Mouse (Mus musculus): ENCODE results near the gene Sez6l.

The Sez6l gene

GRCm38 (mm10) chr5:112576993-112577670, at the start of gene Sez6l:
TSS of gene Sez6l (minus strand) at chr5:112577185.
- DNase-seq (ENCODE audit: extremely low spot score): peak; percentile 73

GRCm38 (mm10) chr5:112625555-112626160, 48.7 kb upstream of the Sez6l start:
- DNase-seq (ENCODE audit: extremely low spot score): no peak

DNA sequence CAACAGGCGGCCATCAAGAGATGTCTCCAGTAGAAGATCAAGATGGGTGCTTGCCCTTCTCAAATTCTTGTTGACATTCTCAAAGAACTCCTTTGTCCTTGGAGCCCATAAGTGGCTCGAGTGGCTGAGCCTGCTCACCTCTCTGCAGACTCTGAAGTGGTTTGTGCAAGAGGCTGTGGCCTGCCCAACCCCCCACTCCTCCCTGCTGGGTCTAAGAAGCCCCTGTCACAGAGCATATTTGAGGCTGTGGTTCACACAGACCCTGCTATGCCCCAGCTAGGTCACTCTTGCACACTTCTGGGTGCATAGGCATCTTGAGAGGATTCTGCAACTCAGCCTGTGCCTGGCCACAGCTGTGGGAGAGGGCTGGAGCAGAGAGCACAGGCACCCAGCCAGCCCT, 46.0 kb upstream of the Sez6l start:
- no peak for DNase-seq (ENCODE audit: extremely low spot score)

- no peak for DNase-seq (ENCODE audit: extremely low spot score)
These were observed 43.3 kb upstream of the Sez6l start for GRCm38 (mm10) chr5:112620256-112620655.

GRCm38 (mm10) chr5:112619344-112619743, 42.4 kb upstream of the Sez6l start:
- DNase-seq (ENCODE audit: extremely low spot score): no peak

GRCm38 (mm10) chr5:112617602-112618247, 40.7 kb upstream of the Sez6l start:
- DNase-seq (ENCODE audit: extremely low spot score): no peak

DNA sequence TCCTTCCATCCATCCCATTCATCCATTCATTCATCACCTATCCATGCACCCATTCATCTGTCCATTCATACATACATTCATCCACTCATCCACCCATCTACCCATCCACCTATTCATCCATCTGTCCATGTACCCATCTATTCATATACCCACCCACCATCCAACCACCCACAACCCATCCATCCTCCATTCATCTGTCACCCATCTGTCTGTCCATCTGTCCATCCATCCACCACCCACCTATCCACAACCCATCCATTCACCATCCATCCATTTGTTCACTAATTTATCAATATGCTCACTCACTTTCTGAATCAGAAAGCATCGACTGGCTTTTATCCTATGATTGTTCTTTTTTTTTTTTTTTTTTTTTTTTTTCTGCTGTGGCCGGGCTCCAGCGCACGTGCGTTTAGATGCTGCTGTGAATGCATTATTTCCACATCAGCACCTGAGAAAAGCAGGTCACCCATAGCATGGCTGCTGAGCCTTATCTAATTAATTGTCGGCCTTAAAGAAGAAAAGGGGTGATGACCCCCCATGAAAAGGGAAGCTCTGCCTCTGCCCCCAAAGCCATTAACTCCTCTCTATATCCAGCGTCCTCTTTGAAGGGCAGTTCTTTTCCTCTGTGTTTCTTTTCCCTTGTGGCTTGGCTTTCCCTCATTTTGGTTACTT, 39.1 kb upstream of the Sez6l start:
- no peak for DNase-seq (ENCODE audit: extremely low spot score)

DNA sequence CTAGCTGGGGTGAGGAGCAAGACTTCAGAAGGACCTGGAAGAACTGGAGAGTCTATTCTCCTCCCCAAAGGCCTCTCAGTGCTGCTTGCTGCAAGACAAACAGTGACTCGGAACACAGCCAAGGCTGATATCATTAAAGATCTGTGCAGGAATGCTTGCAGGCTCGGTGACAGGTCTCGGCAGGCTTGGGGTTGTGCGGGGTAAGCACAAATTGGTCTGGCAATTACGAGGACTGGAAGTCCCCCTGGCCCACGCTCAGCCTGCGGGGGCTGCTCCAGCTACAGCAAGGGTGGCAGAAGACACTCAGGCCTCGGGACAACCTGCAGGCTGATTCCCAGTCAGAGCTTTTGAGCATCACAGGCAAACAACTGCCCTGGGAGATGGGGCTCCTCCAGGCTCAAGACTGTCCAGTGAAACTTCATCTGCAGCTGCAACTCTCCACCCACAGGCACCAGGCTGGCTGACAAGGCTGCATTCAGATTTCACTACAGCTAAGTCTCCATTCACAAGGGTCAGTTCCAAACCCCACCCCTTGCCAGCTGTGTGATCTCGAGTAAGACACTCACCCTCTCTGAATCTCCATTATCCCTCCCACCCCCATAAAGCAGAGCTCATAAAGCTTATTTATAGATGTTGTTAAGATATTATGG, 31.0 kb upstream of the Sez6l start:
- DNase-seq (ENCODE audit: extremely low spot score): no peak

DNA sequence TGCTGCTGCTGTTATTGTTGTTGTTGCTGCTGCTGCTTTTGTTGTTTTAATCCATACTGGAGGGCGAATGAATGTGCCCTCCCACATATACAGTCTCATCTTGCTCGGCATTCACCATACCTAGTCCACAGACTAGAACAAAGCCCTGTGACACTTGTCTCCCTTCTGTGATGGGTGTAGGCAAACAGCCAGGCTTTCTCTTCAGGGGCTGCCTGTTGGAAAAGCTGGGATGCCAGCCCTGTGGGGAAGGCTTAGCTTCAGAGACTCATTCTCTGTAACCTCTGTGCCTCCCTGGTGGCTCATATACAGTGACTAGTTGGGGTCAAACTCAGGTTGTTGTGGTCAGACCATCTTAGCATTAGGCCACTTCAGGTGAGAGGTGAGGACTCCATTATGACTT, 30.1 kb upstream of the Sez6l start:
- DNase-seq (ENCODE audit: extremely low spot score): no peak

- DNase-seq (ENCODE audit: extremely low spot score): no peak
These were observed 28.4 kb upstream of the Sez6l start for GRCm38 (mm10) chr5:112605371-112605770.

DNA sequence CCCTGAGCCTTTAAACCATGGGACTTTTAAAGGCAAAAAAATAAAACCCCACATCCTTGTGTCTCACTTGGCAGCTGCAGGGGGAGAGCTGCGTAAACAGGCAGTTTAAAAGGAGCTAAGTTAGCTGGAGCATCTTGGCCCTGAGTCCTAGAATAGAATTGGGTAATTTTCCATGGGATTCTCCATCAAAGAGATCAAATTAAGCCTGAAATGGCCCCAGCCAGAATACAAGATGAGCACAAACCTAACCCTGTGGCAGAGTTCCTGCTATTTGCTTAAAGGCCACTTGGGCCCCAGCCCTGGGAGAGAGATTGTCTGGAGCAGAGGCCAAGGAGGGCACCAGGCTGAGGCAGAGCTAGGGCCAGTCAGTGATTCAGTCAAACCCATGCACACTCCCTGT, 27.3 kb upstream of the Sez6l start:
- DNase-seq (ENCODE audit: extremely low spot score): no peak

DNA sequence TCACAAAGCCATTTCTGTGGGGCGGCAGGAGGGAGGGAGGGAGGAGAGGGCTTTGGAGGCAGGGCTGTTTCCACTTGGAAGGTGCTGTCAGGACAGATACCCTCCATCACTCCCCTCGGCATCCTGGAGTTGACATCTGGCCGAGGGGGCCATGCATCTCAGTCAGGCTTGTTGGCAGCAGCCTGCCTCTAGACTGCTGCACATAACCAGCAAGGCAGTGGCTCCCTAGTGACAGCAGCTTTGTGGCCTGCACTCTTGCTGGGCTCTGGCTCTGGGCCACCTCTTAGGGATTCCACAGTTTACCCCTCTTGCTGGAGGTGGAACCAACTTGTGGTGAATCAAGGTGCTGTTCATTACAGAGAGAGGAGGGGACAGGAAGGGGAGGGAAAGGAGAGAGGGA, 26.6 kb upstream of the Sez6l start:
- no peak for DNase-seq (ENCODE audit: extremely low spot score)

- no peak for DNase-seq (ENCODE audit: extremely low spot score)
These were observed 23.4 kb upstream of the Sez6l start for GRCm38 (mm10) chr5:112600309-112600939.

- DNase-seq (ENCODE audit: extremely low spot score): no peak
These were observed 22.7 kb upstream of the Sez6l start for GRCm38 (mm10) chr5:112599538-112600308.

- DNase-seq (ENCODE audit: extremely low spot score): no peak
These were observed 20.9 kb upstream of the Sez6l start for GRCm38 (mm10) chr5:112597876-112598275.

DNA sequence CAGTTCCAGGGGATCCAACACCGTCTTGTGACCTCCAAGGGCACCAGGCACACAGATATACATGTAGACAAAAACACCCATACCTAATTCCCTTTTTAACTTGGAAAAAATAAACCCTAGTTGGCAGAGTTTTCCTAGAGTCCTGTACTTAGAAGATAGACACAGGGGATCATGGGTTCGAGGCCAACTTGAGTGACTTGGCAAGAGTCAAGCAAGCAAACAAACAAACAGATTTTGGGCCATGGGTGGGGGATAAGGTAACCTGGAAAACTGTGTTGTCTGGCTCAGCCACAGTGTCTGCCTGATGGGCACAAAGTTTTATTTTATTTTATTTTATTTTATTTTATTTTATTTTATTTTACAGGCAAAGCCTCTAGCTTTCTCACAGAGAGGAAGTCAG, 20.3 kb upstream of the Sez6l start:
- DNase-seq (ENCODE audit: extremely low spot score): no peak

GRCm38 (mm10) chr5:112596729-112597128, 19.7 kb upstream of the Sez6l start:
- no peak for DNase-seq (ENCODE audit: extremely low spot score)

DNA sequence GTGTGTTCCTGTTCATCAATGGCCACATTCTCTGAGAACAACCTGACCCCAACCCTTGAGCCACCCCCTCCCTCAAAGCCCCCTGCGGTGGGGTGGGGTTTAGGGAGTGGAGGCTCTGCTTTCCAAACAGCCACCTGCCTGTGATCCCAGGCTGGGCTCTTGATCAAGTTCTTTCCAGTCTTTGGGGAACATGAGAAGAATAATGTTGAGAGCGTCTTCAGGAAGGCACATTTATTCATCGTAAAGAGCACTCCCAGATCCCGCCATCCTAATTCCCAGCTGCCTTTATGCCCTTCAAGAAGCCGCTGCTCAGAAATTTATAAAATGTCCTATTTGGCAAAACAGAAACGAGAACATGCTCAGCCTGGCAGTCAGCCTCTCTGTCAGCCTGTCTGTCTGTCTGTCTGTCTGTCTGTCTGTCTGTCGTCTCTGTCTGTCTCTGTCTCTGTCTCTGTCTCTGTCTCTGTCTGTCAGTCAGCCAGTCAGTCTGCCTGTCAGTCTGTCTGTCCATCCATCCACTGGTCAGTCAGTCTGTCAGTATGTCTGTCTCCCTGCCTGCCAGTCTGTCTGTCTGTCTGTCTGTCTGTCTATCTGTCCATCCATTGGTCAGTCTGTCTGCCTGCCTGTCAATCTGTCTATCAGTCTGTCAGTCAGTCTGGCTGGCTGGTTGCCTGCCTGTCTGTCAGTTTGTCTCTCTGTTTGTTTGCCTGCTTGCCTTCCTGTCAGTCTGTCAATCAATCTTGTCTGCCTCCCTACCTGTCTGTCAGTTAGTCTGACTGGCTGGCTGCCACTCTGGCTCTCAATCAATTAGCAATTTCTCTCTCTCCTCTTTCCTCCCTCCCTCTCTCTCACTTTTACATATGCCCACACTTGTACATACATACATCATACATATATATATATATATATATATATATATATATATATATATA, 19.0 kb upstream of the Sez6l start:
- no peak for DNase-seq (ENCODE audit: extremely low spot score)

DNA sequence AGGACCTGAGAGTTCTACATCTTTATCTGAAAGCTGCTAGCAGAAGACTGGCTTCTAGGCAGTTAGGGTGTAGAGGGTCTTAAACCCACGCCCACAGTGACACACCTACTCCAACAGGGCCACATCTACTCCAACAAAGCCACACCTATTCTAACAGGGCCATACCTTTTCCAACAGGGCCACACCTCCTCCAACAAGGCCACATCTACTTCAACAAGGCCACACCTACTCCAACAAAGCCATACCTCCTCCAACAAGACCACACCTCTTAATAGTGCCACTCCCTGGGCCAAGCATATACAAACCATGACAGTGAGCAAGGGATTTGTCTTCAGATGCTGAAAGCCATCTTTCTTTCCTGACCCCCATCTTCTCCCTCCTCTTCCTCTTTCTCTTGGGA, 14.7 kb upstream of the Sez6l start:
- DNase-seq (ENCODE audit: extremely low spot score): no peak

DNA sequence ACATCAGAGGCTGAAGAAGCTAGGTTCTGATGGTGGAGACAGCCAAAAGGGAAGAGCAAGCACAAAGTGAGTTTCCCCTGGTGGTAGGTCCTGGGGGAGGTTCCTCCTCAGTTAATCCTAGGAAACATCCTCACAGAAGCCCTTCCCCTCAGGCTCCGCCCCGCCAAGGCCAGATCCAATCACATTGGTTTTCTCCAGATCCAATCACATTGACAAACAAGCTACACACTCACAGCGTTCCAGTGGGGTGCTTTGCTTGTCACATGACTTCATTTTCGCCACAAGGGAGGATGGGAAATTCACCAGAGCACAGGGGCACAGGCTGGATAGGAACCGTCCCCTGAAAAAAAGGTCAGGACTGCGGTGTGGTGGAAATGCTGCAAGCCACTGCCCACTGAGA, 9.1 kb upstream of the Sez6l start:
- DNase-seq (ENCODE audit: extremely low spot score): no peak
